Mouse (Mus musculus) common myeloid progenitor, adult 5-6 weeks (primary cell): ENCODE results near the gene She. TPM values are rescaled to one million over a fixed set of nuclear protein-coding genes. Genes with fewer than 3 reads are reported as not detected.
"Not testable (repeated sequence)": the region's sequence is repeated elsewhere in the genome, so short reads cannot be mapped to it uniquely, and the experiment has no call there.

Experiments
- ATAC-seq: replicated peaks from 2 replicates; pipeline ENCODE4 v1.8.0; 2016; ENCODE audit warnings: low read depth, mild to moderate bottlenecking, moderate TSS enrichment, inconsistent platforms; ENCODE audit not compliant: poor library complexity, severe bottlenecking
- total RNA-seq: library from RNA; stranded (forward); fragments of 200-1000, 187-1606 nt; gene quantifications from 2 replicates; pipeline ENCODE4 v1.2.3, GENCODE M21; 2017

She gene
- 0.05 TPM in 1 of 2 replicates, not detected in the other for total RNA-seq

- ATAC-seq: 0 out of 2 replicates have a peak, but pooled peaks have one; percentile 25
Measured at GRCm38 (mm10) chr3:89830815-89831591, at the start of gene She. Gene She (plus strand): TSS chr3:89831370.

- no peak for ATAC-seq
Measured at GRCm38 (mm10) chr3:89781640-89782039, 49.5 kb upstream of the She start.

- peak; percentile 96 for ATAC-seq
Measured at GRCm38 (mm10) chr3:89784991-89785753, 46.0 kb upstream of the She start.

- no peak for ATAC-seq
Measured at GRCm38 (mm10) chr3:89786275-89786674, 44.9 kb upstream of the She start.

GRCm38 (mm10) chr3:89788680-89789352, 42.4 kb upstream of the She start:
- no peak for ATAC-seq

GRCm38 (mm10) chr3:89794616-89795015, 36.6 kb upstream of the She start:
- ATAC-seq: no peak

GRCm38 (mm10) chr3:89795746-89796145, 35.4 kb upstream of the She start:
- ATAC-seq: no peak

GRCm38 (mm10) chr3:89796358-89796757, 34.8 kb upstream of the She start:
- ATAC-seq: peak; percentile 97

- ATAC-seq: no peak
Measured at GRCm38 (mm10) chr3:89798518-89798917, 32.7 kb upstream of the She start.

- ATAC-seq: no peak
Measured at GRCm38 (mm10) chr3:89799476-89799875, 31.7 kb upstream of the She start.

- ATAC-seq: not testable (repeated sequence)
Measured at GRCm38 (mm10) chr3:89800078-89800477, 31.1 kb upstream of the She start.

- no peak for ATAC-seq
Measured at GRCm38 (mm10) chr3:89800774-89801506, 30.2 kb upstream of the She start.

- ATAC-seq: peak; percentile 62; the same call in 1 of the 2 replicates
Measured at GRCm38 (mm10) chr3:89801507-89801847, 29.7 kb upstream of the She start.

- no peak for ATAC-seq
Measured at GRCm38 (mm10) chr3:89802876-89803275, 28.3 kb upstream of the She start.

GRCm38 (mm10) chr3:89805179-89805578, 26.0 kb upstream of the She start:
- ATAC-seq: no peak

GRCm38 (mm10) chr3:89806751-89807150, 24.4 kb upstream of the She start:
- no peak for ATAC-seq

GRCm38 (mm10) chr3:89807171-89807570, 24.0 kb upstream of the She start:
- no peak for ATAC-seq

GRCm38 (mm10) chr3:89807881-89808280, 23.3 kb upstream of the She start:
- no peak for ATAC-seq

- peak; percentile 76; the same call in 1 of the 2 replicates for ATAC-seq
Measured at GRCm38 (mm10) chr3:89808638-89809037, 22.5 kb upstream of the She start.

- no peak for ATAC-seq
Measured at GRCm38 (mm10) chr3:89810841-89811240, 20.3 kb upstream of the She start.
